Mouse (Mus musculus) liver, embryonic 14.5 days (tissue): ENCODE measurements around the gene Slc26a5.

Experiments
- CTCF ChIP-seq: IDR thresholded peaks from 2 replicates; pipeline ENCODE4 v1.5.1; 2016; ENCODE audit warnings: antibody characterized with exemption, low read depth, control low read depth
- EP300 ChIP-seq: IDR thresholded peaks from 2 replicates; pipeline ENCODE4 v1.6.1; 2016; ENCODE audit warnings: antibody characterized with exemption, low read depth

- TF ChIP-seq CTCF = no peak
- no peak for TF ChIP-seq EP300
Observed at GRCm38 (mm10) chr5:21769841-21770240, 95.6 kb downstream of the Slc26a5 start.
